Mouse (Mus musculus) heart, postnatal 14 days (tissue): ENCODE data around the gene Atf7. TPM values are rescaled to one million over a fixed set of nuclear protein-coding genes. Genes with fewer than 3 reads are reported as not detected.
"Not testable (repeated sequence)": the region's sequence is repeated elsewhere in the genome, so short reads cannot be mapped to it uniquely, and the experiment has no call there.

Experiments used
- DNase-seq, 2 experiments: peaks; one replicate each; pipeline ENCODE4 v3.0.0; 2021 to 2022
- intact Hi-C: fragments of 180-260 bp; cut with DNase I; formaldehyde crosslinking; loops from one replicate; pipeline ENCODE4 v1.15.1; 2025
- long read RNA-seq, 2 experiments: library from polyadenylated mRNA; stranded (forward); transcript quantifications; one replicate each; pipeline ENCODE4 v2.0.0; 2021
- total RNA-seq, 2 experiments: library from RNA; stranded (reverse); gene quantifications; 2 replicates each; pipeline ENCODE4 v1.2.3; 2021

Gene Atf7
- 10 to 100 TPM; 65.2 to 68.8 TPM for total RNA-seq
- long read RNA-seq, experiment 1, full-length matches to known transcripts: 11 of 13 reads
- long read RNA-seq, experiment 1, partial matches to known transcripts: 0 of 13 reads
- long read RNA-seq, experiment 1, other reads (novel, unspliced or antisense): 2 of 13 reads
- long read RNA-seq, experiment 2, full-length matches to known transcripts: 4 of 8 reads
- long read RNA-seq, experiment 2, partial matches to known transcripts: 1 of 8 reads
- long read RNA-seq, experiment 2, other reads (novel, unspliced or antisense): 3 of 8 reads

- intact Hi-C loops: loop anchor here (2.0 kb wide), 1 partner anchor 46 kb away; no protein-coding TSS in a partner anchor
- DNase-seq: peak; percentile 100
Observed at GRCm38 (mm10) chr15:102624970-102625686, at the start of gene Atf7, which contains the start of gene Gm28047. Gene Atf7, minus strand, starts transcription at chr15:102625464. Gene Gm28047, minus strand, starts transcription at chr15:102625067.

DNA sequence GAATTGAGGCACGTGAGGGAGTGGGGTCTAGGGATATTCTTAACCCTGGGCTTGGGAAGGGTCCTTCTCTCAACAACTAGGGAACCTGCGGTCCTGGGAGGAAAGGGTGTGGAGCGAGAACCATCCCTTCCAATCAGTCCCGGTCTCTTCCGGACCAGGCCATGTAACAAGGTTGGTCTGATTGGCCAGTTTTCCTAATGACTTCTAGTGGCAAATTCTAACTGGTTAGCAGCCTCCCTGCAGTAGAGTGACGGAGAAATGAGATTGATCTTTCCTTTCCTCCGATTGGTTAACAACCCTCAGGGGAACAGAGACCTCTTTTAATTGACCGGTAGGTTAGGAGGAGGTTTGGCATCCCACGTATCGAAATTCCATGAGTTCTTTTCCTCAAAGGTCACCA lies 48.3 kb upstream of the Atf7 start:
- peak; percentile 47 to 64 for DNase-seq
- intact Hi-C loops: no loop called here

DNA sequence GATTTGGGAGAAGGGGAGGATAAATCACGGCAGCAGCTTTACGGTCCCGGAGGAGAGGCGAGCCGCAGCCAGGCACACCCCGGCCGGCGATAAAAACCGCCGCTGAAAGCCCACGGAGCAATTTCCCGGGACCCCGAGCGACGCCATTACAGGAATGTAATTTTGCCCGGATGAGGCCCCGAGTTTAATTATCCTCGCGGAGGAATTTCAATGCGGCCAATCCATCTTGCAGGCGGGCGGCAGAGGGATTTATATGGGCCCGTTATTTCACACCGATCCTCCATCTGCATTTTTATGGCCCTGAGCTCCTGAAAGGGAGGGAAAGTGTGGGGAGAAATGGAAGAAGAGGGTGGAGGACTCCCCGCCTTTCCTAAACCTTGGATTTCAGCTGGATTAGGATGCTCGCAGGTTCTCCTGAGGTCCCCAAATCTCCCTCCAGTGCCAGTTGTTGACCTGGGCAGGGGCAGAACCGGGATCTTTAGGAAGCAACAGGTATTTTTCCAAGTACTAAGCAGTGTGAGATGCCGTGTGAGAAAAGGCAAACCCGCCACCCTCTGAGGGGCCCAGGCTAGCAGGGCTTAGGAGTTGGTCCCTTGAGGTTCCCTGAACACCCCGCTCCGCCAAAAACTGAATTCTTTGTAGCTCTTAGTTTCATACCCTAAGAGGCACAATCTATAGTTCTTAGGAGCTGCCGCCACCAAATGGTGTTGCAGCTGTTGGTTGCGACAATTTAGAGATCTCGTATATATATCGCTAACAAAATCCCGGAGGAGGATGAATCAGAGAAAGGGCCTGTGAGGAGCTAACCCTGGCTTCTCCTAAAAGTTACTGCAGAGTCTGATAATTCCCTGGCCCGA lies 47.2 kb upstream of the Atf7 start, which contains the start of gene Atp5g2:
Gene Atp5g2, minus strand, starts transcription at position 138 of the 857 bp plus-strand sequence.
- intact Hi-C loops: no loop called here
- DNase-seq: peak; percentile 35 to 54

DNA sequence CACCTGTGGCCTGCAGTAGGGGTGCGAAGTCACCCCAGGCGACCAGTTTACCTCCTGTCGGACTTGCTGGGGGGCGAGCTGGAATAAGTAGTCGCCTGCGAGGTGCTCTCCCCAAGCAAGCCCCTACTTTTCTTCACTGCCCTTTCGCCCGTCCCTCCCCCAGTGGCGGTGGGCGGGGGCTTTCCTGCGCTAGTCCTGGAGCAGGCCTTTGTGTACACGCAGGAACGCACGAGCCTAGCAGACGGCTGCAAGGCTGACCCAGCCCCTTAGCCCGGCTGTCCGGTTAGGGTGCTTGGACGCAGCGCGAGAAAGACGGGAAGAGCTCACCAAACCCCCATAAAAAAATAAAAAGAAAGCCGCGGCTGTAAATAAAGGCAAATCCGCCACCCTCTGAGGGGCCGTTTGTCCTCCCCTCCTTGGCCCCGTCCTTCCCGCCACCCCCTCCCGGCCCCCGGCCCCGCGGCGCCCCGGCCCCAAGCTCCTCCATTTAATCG lies 46.5 kb upstream of the Atf7 start:
- intact Hi-C loops: loop anchor here (2.0 kb wide), 1 partner anchor 47 kb away; the partner anchor contains the start of genes Atf7 and Gm28047

DNA sequence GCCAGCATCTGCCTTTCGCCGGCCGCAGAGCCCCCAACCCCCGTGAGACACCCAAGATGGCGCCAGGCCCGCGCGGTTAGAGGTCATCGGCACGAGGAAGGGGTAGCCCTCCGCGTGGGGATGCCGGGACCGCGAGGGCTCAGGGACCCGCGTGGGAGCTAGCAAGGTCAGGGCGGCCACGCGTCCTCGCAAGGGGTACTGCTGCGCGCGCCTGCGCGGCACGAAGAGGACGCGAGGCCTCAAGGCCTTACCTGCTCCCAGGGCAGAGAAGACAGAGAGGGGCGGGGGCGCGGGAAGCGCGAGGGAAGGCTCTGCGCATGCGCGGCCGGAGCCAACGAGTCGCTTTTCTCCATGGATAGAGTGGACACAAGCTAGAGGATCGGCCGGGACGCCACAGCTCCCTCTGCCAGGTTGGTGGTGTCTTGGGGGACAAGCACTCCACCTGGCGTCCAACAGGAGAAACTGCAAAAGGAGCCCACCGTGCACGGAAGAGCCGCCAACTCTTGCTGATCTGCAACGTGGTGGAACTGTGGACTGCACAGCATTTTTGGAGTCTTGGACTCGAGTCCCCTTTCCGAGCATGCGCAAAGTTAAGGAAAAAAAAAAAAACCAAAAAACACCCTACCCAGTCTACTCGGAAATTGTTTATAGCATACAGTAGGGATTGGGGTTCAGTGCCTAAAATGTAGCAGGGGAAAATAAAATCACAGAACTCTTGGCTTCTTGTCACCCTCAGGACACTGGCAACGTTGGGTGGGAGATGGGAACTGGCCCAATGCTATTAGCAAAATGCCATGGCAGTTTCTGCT lies 45.7 kb upstream of the Atf7 start:
- intact Hi-C loops: loop anchor here (2.0 kb wide), 1 partner anchor 46 kb away; the partner anchor contains the start of genes Atf7 and Gm28047

More for the DNA sequence above, 46.5 kb upstream of the Atf7 start:
- peak; percentile 88 to 89 for DNase-seq

DNA sequence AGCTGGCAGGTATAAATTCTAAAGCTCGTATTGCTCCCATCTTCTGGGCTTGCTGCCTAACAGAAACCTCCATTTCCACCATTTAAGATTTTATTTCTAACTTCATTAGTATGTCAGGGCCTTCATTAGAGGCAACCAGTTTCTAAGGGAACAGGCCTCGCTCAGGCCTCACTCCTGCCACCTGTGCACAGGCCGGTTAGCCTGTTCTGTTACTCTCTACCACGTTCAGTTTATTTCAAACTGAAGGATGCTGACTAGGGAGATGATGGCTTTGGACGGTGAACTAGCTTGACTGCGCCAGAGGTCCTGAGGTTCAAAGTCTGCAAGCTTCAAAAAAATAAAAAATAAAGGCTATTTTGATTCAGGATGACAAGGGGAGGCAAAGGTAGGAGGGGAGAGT lies 45.0 kb upstream of the Atf7 start:
- DNase-seq: peak in 1 of 2 experiments; percentile 28
- intact Hi-C loops: loop anchor here (2.0 kb wide), 1 partner anchor 45 kb away; the partner anchor contains the start of genes Atf7 and Gm28047

More for the DNA sequence above, 45.7 kb upstream of the Atf7 start:
- DNase-seq: peak; percentile 96 to 97

DNA sequence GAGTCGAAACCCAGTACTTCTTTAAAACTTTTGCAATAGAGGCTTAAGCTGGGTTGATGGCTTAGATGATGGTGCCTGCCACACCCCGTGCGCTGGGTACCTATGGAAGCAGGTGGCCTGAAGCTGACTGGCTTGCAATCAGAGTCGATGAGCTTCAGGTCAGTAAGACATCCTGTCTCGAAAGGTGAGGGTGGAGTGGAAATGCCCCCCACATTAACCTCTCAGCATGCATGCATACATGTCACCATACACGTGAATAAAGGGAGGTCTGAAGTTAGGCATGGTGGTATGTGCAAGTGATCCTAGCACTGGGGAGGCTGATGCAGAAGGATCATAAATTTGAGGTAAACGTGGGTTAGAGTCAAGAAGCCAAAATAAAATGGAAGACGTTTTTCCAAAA lies 44.3 kb upstream of the Atf7 start:
- DNase-seq: no peak
- intact Hi-C loops: loop anchor here (2.0 to 5.0 kb wide), 3 partner anchors 77 to 142 kb away; no protein-coding TSS in a partner anchor

DNA sequence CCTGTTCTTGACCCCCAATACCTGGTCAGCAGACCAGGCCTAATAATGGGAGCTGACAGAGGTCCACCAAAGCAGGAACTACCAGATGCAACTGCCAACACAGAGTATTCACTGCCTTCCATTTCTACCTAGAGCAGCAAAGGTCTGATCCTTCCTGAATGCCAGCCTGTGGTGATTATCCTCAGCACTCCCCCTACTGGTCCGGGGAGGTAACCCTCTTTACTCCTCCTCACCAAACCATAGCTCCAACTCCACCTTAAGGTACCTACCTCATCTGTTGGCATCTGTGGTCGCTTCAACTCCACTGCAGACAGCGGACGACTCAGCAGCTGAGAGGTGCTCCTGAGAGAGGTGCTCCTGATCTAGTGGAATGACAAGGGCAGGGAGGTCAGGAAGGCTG lies 40.2 kb upstream of the Atf7 start:
- DNase-seq: peak; percentile 65 to 70
- intact Hi-C loops: loop anchor here (5.0 kb wide), 2 partner anchors 73 to 138 kb away; no protein-coding TSS in a partner anchor

GRCm38 (mm10) chr15:102663825-102664224 lies 38.6 kb upstream of the Atf7 start:
- intact Hi-C loops: no loop called here

GRCm38 (mm10) chr15:102662601-102663000 lies 37.3 kb upstream of the Atf7 start:
- DNase-seq, intact Hi-C loops: not testable (repeated sequence)

More at GRCm38 (mm10) chr15:102663825-102664224, 38.6 kb upstream of the Atf7 start:
- DNase-seq: no peak

DNA sequence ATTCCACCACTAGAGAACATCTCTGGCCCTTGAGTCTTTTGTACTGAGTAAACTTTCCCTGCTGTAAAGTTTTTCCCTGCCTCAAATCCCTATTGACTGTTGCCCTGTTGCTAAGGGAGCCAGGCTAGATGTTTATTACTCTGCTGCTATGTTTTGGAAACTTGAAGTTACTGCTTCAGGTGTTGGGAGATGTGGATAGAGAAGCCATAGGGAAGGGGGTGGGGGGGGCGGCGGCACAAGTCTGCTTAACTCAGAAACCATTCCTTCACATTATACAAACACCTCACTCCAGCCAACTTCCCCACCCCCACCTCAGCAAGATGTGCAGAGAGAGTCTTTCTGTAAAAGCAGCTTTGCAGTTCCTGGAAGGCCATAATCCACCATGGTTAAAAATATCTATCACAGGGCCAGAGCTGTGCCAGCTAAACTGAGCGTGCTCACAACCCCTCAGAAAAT lies 32.7 kb upstream of the Atf7 start:
- DNase-seq: no peak

DNA sequence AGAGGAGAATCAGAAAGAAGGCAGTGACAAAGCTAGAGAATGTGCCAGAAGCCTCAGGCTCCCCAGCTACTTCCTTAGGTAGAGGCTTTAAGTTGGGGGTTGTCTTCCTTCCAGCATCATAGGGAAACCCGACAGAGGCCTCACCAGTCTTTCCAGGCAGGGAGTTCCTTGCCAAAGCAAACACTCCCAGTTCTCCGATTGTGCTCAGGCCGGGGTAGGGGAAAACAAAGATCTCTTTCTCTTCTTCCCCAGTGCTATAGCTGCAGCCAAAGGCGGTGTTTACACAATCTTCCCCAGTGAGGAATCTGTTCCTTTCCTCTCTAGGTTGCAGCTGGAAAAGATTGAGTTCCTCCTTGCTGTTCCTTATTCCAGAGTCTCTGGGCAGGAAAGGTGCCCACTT lies 31.4 kb upstream of the Atf7 start:
- DNase-seq: peak; percentile 28 to 55

More for the DNA sequence above, 32.7 kb upstream of the Atf7 start:
- intact Hi-C loops: loop anchor here (2.0 kb wide), 1 partner anchor 31 kb away; no protein-coding TSS in a partner anchor

DNA sequence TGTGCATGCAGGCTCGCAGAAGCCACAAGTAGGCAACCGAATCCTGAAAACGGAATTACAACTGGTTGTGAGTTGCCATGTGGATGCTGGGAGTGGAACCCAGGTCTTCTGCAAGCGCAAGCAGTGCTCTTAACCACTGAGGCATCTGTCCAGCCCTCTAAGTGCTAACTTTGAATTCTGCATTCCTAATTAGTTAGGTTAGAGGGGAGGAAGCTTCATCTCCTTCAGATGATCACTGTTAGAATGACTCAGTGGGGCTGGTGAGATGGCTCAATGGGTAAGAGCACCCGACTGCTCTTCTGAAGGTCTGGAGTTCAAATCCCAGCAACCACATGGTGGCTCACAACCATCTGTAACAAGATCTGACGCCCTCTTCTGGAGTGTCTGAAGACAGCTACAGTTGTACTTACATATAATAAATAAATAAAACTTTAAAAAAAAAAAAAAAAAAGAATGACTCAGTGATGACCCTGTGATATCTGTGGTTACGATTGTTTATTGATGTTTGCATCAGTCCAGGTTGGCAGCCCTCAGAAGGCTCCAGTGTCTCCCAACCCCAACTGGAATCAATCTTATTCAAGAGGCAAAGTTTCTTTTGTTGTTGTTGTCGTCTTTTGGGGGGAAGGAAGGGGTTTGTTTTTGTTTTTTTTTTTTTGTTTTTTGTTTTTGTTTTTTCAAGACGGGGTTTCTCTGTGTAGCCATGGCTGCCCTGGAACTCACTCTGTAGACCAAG lies 26.8 kb upstream of the Atf7 start:
- DNase-seq, intact Hi-C loops: not testable (repeated sequence)

More for the DNA sequence above, 31.4 kb upstream of the Atf7 start:
- intact Hi-C loops: loop anchor here (2.0 kb wide), 1 partner anchor 30 kb away; no protein-coding TSS in a partner anchor

DNA sequence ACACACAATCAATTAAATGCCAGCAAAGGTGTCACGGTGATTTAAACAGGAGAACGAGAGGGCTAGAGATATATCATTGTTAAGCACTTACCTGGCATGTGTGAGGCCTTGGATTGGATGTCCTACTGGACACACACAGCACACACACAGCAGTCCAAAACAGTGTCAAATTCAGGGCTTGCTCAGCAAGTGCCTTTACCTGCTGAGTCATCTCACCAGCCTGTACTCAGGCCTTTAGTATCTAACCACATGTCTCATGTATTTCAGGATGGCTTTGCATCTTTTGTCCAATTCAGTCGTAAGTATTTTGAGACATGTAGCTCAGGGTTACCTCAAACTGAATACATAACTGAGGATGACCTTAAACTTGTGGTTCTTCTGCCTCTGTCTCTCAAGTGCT lies 25.8 kb upstream of the Atf7 start:
- DNase-seq: no peak
- intact Hi-C loops: no loop called here

DNA sequence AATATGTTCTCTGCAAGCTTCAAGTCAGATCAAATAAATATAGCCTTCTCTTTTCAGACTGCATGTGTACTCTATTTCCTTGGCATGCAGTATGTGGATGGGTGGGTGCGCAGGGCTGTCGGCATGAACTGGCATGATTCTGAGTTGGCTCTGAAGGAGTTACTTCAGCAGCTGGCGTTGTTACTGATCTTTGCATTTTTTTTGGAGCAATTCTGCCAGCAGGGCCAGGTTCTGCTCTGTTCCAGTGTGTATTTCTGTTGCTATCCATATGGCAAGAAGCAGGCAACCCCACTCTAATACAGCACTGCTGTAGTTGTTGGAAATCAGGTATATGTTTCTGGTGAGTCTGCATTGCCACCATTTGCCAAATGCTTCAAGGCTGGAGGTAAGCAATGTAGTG lies 10.6 kb upstream of the Atf7 start:
- intact Hi-C loops: no loop called here

DNA sequence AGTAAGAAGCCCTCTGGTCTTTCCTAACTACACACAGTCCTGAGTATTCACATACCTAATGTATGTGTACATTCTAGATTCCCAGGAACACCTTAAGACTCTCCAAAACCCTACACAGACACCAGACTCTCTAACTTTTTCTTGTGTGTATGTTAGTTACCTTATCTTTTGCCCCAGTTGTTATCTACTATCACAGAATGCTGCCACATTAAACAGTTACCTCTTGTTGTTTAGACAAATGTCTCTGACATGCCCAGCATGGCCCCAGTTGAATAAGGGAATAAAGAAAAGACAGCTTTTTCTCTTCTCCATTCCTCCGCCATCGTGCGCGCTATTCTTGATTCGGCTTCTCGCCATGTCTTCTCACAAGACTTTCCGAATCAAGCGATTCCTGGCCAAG lies 9.4 kb upstream of the Atf7 start:
- DNase-seq: no peak
- intact Hi-C loops: no loop called here

More for the DNA sequence above, 10.6 kb upstream of the Atf7 start:
- no peak for DNase-seq

- peak in 1 of 2 experiments; percentile 53 for DNase-seq
- intact Hi-C loops: loop anchor here (2.0 kb wide), 2 partner anchors 31 to 45 kb away; no protein-coding TSS in a partner anchor
Observed at GRCm38 (mm10) chr15:102625687-102626055, 407 bp upstream of the Atf7 start.
